Mouse (Mus musculus) embryonic facial prominence, embryonic 12.5 days (tissue): ENCODE measurements around the gene 1110032A03Rik. TPM values are rescaled to one million over a fixed set of nuclear protein-coding genes. Genes with fewer than 3 reads are reported as not detected.
A peak's percentile ranks its signal among the peaks of the same experiment; 100 is the strongest.

Experiments used
- ATAC-seq: fragments of 200-750 bp; cut with Nextera tagmentation; 2 replicates; pipeline ENCODE4 v1.8.0; 2017; ENCODE audit not compliant: insufficient number of reproducible peaks, insufficient read depth, low FRiP score, low TSS enrichment
- H3K27ac ChIP-seq: fragments of 300-500 bp; sonication (generic); 2 replicates; pipeline ENCODE4 v1.5.1; 2016; ENCODE audit warnings: mild to moderate bottlenecking
- H3K27me3 ChIP-seq: fragments of 300-500 bp; sonication (generic); 2 replicates; pipeline ENCODE4 v1.6.1; 2016; ENCODE audit warnings: mild to moderate bottlenecking, moderate library complexity
- H3K36me3 ChIP-seq: fragments of 300-500 bp; sonication (generic); 2 replicates; pipeline ENCODE4 v1.6.1; 2016; ENCODE audit warnings: mild to moderate bottlenecking
- H3K4me1 ChIP-seq: fragments of 300-500 bp; sonication (generic); 2 replicates; pipeline ENCODE4 v1.6.1; 2016
- H3K4me2 ChIP-seq: fragments of 300-500 bp; sonication (generic); replicated peaks from 2 replicates; pipeline ENCODE4 v1.6.1; 2016; ENCODE audit warnings: mild to moderate bottlenecking, moderate library complexity
- H3K4me3 ChIP-seq: fragments of 300-500 bp; sonication (generic); 2 replicates; pipeline ENCODE4 v1.5.1; 2016; ENCODE audit warnings: mild to moderate bottlenecking
- H3K9ac ChIP-seq: fragments of 300-500 bp; sonication (generic); 2 replicates; pipeline ENCODE4 v1.6.1; 2016; ENCODE audit warnings: mild to moderate bottlenecking, moderate library complexity
- H3K9me3 ChIP-seq: fragments of 300-500 bp; sonication (generic); 2 replicates; pipeline ENCODE4 v1.6.1; 2016; ENCODE audit warnings: mild to moderate bottlenecking, moderate library complexity
- WGBS: fragments of 180-500 bp; shearing (Covaris S2); methylation state at CpG from one replicate; pipeline ENCODE4 v1.1.7; 2016; 5-methylcytosine and 5-hydroxymethylcytosine counted together
- polyA plus RNA-seq: library from polyadenylated mRNA; unstranded; fragments of >200 nt; fragmentation: Nextera tagmentation; extraction: Ambion mirVana; gene quantifications from 2 replicates; pipeline ENCODE4 v1.2.1, GENCODE M21; 2016

The 1110032A03Rik gene
- 31.5 and 34.2 TPM in 2 replicates for polyA plus RNA-seq

- peaks cover 14% of the 10 kb centered on the region for H3K4me1 ChIP-seq
- ATAC-seq: peak; percentile 72
- H3K36me3 ChIP-seq: peaks cover 20% of the 10 kb centered on the region
- peak within 1 kb of the TSS; percentile 89 for H3K27ac ChIP-seq
- WGBS: under 1% methylated on average over 46 of the region's 51 CpGs
- H3K4me3 ChIP-seq: peak within 1 kb of the TSS; percentile 85
- H3K9me3 ChIP-seq: no peaks in the 10 kb centered on the region
- H3K27me3 ChIP-seq: no peaks in the 10 kb centered on the region
- peak within 1 kb of the TSS; percentile 56 for H3K4me2 ChIP-seq
- H3K9ac ChIP-seq: peak within 1 kb of the TSS; percentile 91
These were observed at the start of gene 1110032A03Rik, which contains the start of gene Alg9 for GRCm38 (mm10) chr9:50774991-50775612. 1110032A03Rik (minus strand) TSS chr9:50775520. Alg9 (plus strand) TSS chr9:50775019.

- no peak overlapping the region for H3K9ac ChIP-seq
- no peaks in the 10 kb centered on the region for H3K4me1 ChIP-seq
- no peak overlapping the region for H3K4me2 ChIP-seq
- 89% methylated on average over 11 of the region's 11 CpGs for WGBS
- no peaks in the 10 kb centered on the region for H3K27me3 ChIP-seq
- no peaks in the 10 kb centered on the region for H3K9me3 ChIP-seq
- peaks cover 42% of the 10 kb centered on the region for H3K36me3 ChIP-seq
- no peak overlapping the region for H3K27ac ChIP-seq
- ATAC-seq: no peak
- no peak overlapping the region for H3K4me3 ChIP-seq
These were observed 48.6 kb upstream of the 1110032A03Rik start for GRCm38 (mm10) chr9:50823779-50824453.

GRCm38 (mm10) chr9:50822216-50822615 lies 46.9 kb upstream of the 1110032A03Rik start:
- no peaks in the 10 kb centered on the region for H3K27me3 ChIP-seq
- H3K4me3 ChIP-seq: no peak overlapping the region
- H3K9me3 ChIP-seq: no peaks in the 10 kb centered on the region
- WGBS: 95% methylated on average over 5 of the region's 5 CpGs
- no peak overlapping the region for H3K27ac ChIP-seq
- H3K4me1 ChIP-seq: no peaks in the 10 kb centered on the region
- no peak for ATAC-seq
- H3K4me2 ChIP-seq: no peak overlapping the region
- no peak overlapping the region for H3K9ac ChIP-seq
- H3K36me3 ChIP-seq: peaks cover 42% of the 10 kb centered on the region

- Histone ChIP-seq H3K9me3 (no peaks in the 10 kb centered on the region), H3K4me3 (no peak overlapping the region), H3K36me3 (peaks cover 47% of the 10 kb centered on the region), H3K27ac (no peak overlapping the region), H3K27me3 (no peaks in the 10 kb centered on the region), H3K4me1 (no peaks in the 10 kb centered on the region), H3K9ac (no peak overlapping the region), H3K4me2 (no peak overlapping the region)
- no peak for ATAC-seq
- WGBS: 92% methylated on average over 6 of the region's 6 CpGs
These were observed 46.3 kb upstream of the 1110032A03Rik start for GRCm38 (mm10) chr9:50821651-50822050.

GRCm38 (mm10) chr9:50819716-50820115 lies 44.4 kb upstream of the 1110032A03Rik start:
- Histone ChIP-seq H3K27me3 (no peaks in the 10 kb centered on the region), H3K9me3 (no peaks in the 10 kb centered on the region), H3K4me1 (no peaks in the 10 kb centered on the region), H3K27ac (no peak overlapping the region), H3K36me3 (peaks cover 46% of the 10 kb centered on the region), H3K4me2 (no peak overlapping the region), H3K4me3 (no peak overlapping the region), H3K9ac (no peak overlapping the region)
- ATAC-seq: no peak
- WGBS: 89% methylated on average over 6 of the region's 6 CpGs

- no peak for ATAC-seq
- Histone ChIP-seq H3K4me2 (no peak overlapping the region), H3K36me3 (peaks cover 41% of the 10 kb centered on the region), H3K9me3 (no peaks in the 10 kb centered on the region), H3K4me1 (no peaks in the 10 kb centered on the region), H3K27ac (no peak overlapping the region), H3K9ac (no peak overlapping the region), H3K27me3 (no peaks in the 10 kb centered on the region), H3K4me3 (no peak overlapping the region)
- 90% methylated on average over 6 of the region's 6 CpGs for WGBS
These were observed 42.7 kb upstream of the 1110032A03Rik start for GRCm38 (mm10) chr9:50818050-50818449.

- Histone ChIP-seq H3K9me3 (no peaks in the 10 kb centered on the region), H3K27ac (no peak overlapping the region), H3K4me3 (no peak overlapping the region), H3K9ac (no peak overlapping the region), H3K4me1 (no peaks in the 10 kb centered on the region), H3K4me2 (no peak overlapping the region), H3K36me3 (peaks cover 37% of the 10 kb centered on the region), H3K27me3 (no peaks in the 10 kb centered on the region)
- ATAC-seq: no peak
- 91% methylated on average over 1 of the region's 1 CpGs for WGBS
These were observed 41.2 kb upstream of the 1110032A03Rik start for GRCm38 (mm10) chr9:50816512-50816911.

- H3K27ac ChIP-seq: no peak overlapping the region
- H3K4me2 ChIP-seq: no peak overlapping the region
- no peak overlapping the region for H3K9ac ChIP-seq
- peaks cover 41% of the 10 kb centered on the region for H3K36me3 ChIP-seq
- H3K4me3 ChIP-seq: no peak overlapping the region
- H3K27me3 ChIP-seq: no peaks in the 10 kb centered on the region
- ATAC-seq: no peak
- 97% methylated on average over 4 of the region's 4 CpGs for WGBS
- no peaks in the 10 kb centered on the region for H3K4me1 ChIP-seq
- H3K9me3 ChIP-seq: no peaks in the 10 kb centered on the region
These were observed 40.3 kb upstream of the 1110032A03Rik start for GRCm38 (mm10) chr9:50815666-50816065.

GRCm38 (mm10) chr9:50813796-50814195 lies 38.5 kb upstream of the 1110032A03Rik start:
- WGBS: 94% methylated on average over 5 of the region's 5 CpGs
- ATAC-seq: no peak
- Histone ChIP-seq H3K27ac (no peak overlapping the region), H3K9ac (no peak overlapping the region), H3K36me3 (peaks cover 58% of the 10 kb centered on the region), H3K9me3 (no peaks in the 10 kb centered on the region), H3K4me3 (no peak overlapping the region), H3K4me2 (no peak overlapping the region), H3K27me3 (no peaks in the 10 kb centered on the region), H3K4me1 (no peaks in the 10 kb centered on the region)

- no peaks in the 10 kb centered on the region for H3K9me3 ChIP-seq
- no peak overlapping the region for H3K9ac ChIP-seq
- no peaks in the 10 kb centered on the region for H3K27me3 ChIP-seq
- ATAC-seq: no peak
- no peak overlapping the region for H3K4me3 ChIP-seq
- no peak overlapping the region for H3K27ac ChIP-seq
- no peaks in the 10 kb centered on the region for H3K4me1 ChIP-seq
- peaks cover 56% of the 10 kb centered on the region for H3K36me3 ChIP-seq
- 86% methylated on average over 2 of the region's 2 CpGs for WGBS
- no peak overlapping the region for H3K4me2 ChIP-seq
These were observed 36.4 kb upstream of the 1110032A03Rik start for GRCm38 (mm10) chr9:50811746-50812145.

GRCm38 (mm10) chr9:50811187-50811586 lies 35.9 kb upstream of the 1110032A03Rik start:
- Histone ChIP-seq H3K27ac (no peak overlapping the region), H3K9ac (no peak overlapping the region), H3K36me3 (peaks cover 56% of the 10 kb centered on the region), H3K27me3 (no peaks in the 10 kb centered on the region), H3K4me3 (no peak overlapping the region), H3K9me3 (no peaks in the 10 kb centered on the region), H3K4me2 (no peak overlapping the region), H3K4me1 (no peaks in the 10 kb centered on the region)
- 93% methylated on average over 7 of the region's 7 CpGs for WGBS
- no peak for ATAC-seq

- no peaks in the 10 kb centered on the region for H3K9me3 ChIP-seq
- peaks cover 70% of the 10 kb centered on the region for H3K36me3 ChIP-seq
- no peak overlapping the region for H3K4me2 ChIP-seq
- ATAC-seq: no peak
- 89% methylated on average over 13 of the region's 13 CpGs for WGBS
- no peak overlapping the region for H3K27ac ChIP-seq
- no peak overlapping the region for H3K4me3 ChIP-seq
- no peak overlapping the region for H3K9ac ChIP-seq
- no peaks in the 10 kb centered on the region for H3K4me1 ChIP-seq
- H3K27me3 ChIP-seq: no peaks in the 10 kb centered on the region
These were observed 33.8 kb upstream of the 1110032A03Rik start for GRCm38 (mm10) chr9:50809146-50809545.
